In the genomic region with DNA sequence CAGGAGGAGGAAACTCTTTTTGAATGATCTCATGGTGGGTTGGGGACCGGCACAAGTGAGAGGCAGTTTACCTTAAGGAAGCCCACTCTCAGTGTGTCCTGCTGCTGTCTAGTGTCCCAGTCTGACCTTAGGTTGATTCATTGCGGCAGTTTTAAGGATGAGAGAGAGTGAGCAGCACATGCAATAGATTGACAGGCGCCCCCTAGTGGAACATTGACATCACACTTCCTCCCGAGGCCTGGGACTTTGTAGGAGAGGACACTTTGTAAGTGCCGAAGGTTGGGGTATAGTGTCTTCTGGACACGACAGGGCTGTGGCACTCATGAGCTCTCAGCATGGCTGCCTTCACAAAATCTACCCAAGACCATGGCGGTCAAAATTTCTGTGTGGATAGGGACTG, we compare ENCODE assay signal across 10 mouse cellular contexts.
A peak's percentile ranks its signal among the peaks of the same experiment; 100 is the strongest.
DNase-seq lines count a peak whose midpoint lies in the region; ATAC-seq and TF ChIP-seq lines count a peak whose summit lies in the region.
"Had no signal": no experiment of that assay in that cellular context is flagged by ENCODE, and none has a peak within 500 bp of the region (broad histone marks: within the 10 kb centered on the region; RNA-seq: fewer than 3 reads in every experiment).

No protein-coding gene starts in this region.

- no peak overlapping the region for H3K4me3 ChIP-seq in forebrain, postnatal 0 days (ENCODE audit: low read depth, low read length)
- H3K4me3 ChIP-seq in forebrain, embryonic 12.5 days (replicated peaks): no peak overlapping the region
- H3K4me3 ChIP-seq in lung, embryonic 14.5 days (ENCODE audit: low read depth, low read length): no peak overlapping the region
- H3K4me3 ChIP-seq in hindbrain, embryonic 10.5 days: no peak overlapping the region
- H3K4me3 ChIP-seq: hindbrain, embryonic 15.5 days; liver, embryonic 13.5 days had no signal

- no peak overlapping the region for H3K27ac ChIP-seq in forebrain, postnatal 0 days (ENCODE audit: low read depth, low read length)
- no peak overlapping the region for H3K27ac ChIP-seq in forebrain, embryonic 12.5 days
- H3K27ac ChIP-seq in lung, embryonic 14.5 days (ENCODE audit: low read depth): no peak overlapping the region
- no peak overlapping the region for H3K27ac ChIP-seq in hindbrain, embryonic 10.5 days
- H3K27ac ChIP-seq: hindbrain, embryonic 15.5 days; liver, embryonic 13.5 days had no signal

- H3K36me3 ChIP-seq in forebrain, postnatal 0 days (ENCODE audit: insufficient read depth): no peaks in the 10 kb centered on the region
- H3K36me3 ChIP-seq in forebrain, embryonic 12.5 days (replicated peaks): no peaks in the 10 kb centered on the region
- H3K36me3 ChIP-seq in lung, embryonic 14.5 days (ENCODE audit: insufficient read depth): no peaks in the 10 kb centered on the region
- no peaks in the 10 kb centered on the region for H3K36me3 ChIP-seq in hindbrain, embryonic 10.5 days
- H3K36me3 ChIP-seq: hindbrain, embryonic 15.5 days; liver, embryonic 13.5 days had no signal

- peak; percentile 34; the same call in 1 of the 2 replicates for TF ChIP-seq CTCF in forebrain, postnatal 0 days (IDR thresholded peaks at IDR 0.05; ENCODE audit: low read depth)
- peak; percentile 35 for TF ChIP-seq CTCF in lung, embryonic 14.5 days (IDR thresholded peaks at IDR 0.05; ENCODE audit: low read depth)

- no peak for ATAC-seq in forebrain, postnatal 0 days
- no peak for ATAC-seq in forebrain, embryonic 12.5 days (ENCODE audit: low FRiP score)
- ATAC-seq in lung, embryonic 14.5 days (ENCODE audit: insufficient read depth): no peak

- H3K4me2 ChIP-seq in forebrain, postnatal 0 days (ENCODE audit: low read depth): no peak overlapping the region
- no peak overlapping the region for H3K4me2 ChIP-seq in forebrain, embryonic 12.5 days
- no peak overlapping the region for H3K4me2 ChIP-seq in lung, embryonic 14.5 days
- H3K4me2 ChIP-seq: hindbrain, embryonic 15.5 days; liver, embryonic 13.5 days had no signal

- H3K27me3 ChIP-seq in forebrain, postnatal 0 days (ENCODE audit: insufficient read depth, low read length): peaks cover 4% of the 10 kb centered on the region; the same call in 1 of the 2 replicates
- H3K27me3 ChIP-seq in forebrain, embryonic 12.5 days: peaks cover 13% of the 10 kb centered on the region
- no peaks in the 10 kb centered on the region for H3K27me3 ChIP-seq in lung, embryonic 14.5 days (ENCODE audit: insufficient read depth, low read length)
- H3K27me3 ChIP-seq in hindbrain, embryonic 10.5 days (ENCODE audit: insufficient read depth, poor library complexity, severe bottlenecking): peaks cover 1% of the 10 kb centered on the region
- H3K27me3 ChIP-seq: hindbrain, embryonic 15.5 days; liver, embryonic 13.5 days had no signal

- H3K9ac ChIP-seq in forebrain, postnatal 0 days: no peak overlapping the region
- H3K9ac ChIP-seq in forebrain, embryonic 12.5 days: no peak overlapping the region
- H3K9ac ChIP-seq in lung, embryonic 14.5 days: no peak overlapping the region
- H3K9ac ChIP-seq: hindbrain, embryonic 15.5 days; liver, embryonic 13.5 days had no signal

- WGBS in forebrain, postnatal 0 days: 63% methylated on average over 7 of the region's 7 CpGs
- WGBS in forebrain, embryonic 12.5 days: 62% methylated on average over 7 of the region's 7 CpGs
- 58% methylated on average over 7 of the region's 7 CpGs for WGBS in lung, embryonic 14.5 days
- WGBS in hindbrain, embryonic 10.5 days: 66% methylated on average over 7 of the region's 7 CpGs

- no peak for DNase-seq in forebrain, postnatal 0 days
- DNase-seq in lung, embryonic 14.5 days: peak; percentile 28
- DNase-seq in lung, adult 18-20 months: no peak
- DNase-seq in brain, adult 2 months (ENCODE audit: low read depth, low spot score): peak; percentile 47
- peak; percentile 6 for DNase-seq in thymus, postnatal 0 days (ENCODE audit: low spot score)
- no peak for DNase-seq in ovary, postnatal 36 days (ENCODE audit: low spot score)
- DNase-seq in hindbrain, embryonic 10.5 days (ENCODE audit: low spot score): no peak
- DNase-seq: liver, embryonic 13.5 days had no signal

- no peaks in the 10 kb centered on the region for H3K9me3 ChIP-seq in forebrain, postnatal 0 days (ENCODE audit: low read length)
- H3K9me3 ChIP-seq in forebrain, embryonic 12.5 days: no peaks in the 10 kb centered on the region
- H3K9me3 ChIP-seq in lung, embryonic 14.5 days (ENCODE audit: low read depth, low read length): no peaks in the 10 kb centered on the region
- no peaks in the 10 kb centered on the region for H3K9me3 ChIP-seq in hindbrain, embryonic 10.5 days
- H3K9me3 ChIP-seq: hindbrain, embryonic 15.5 days; liver, embryonic 13.5 days had no signal

- H3K4me1 ChIP-seq in forebrain, postnatal 0 days (ENCODE audit: insufficient read depth): no peaks in the 10 kb centered on the region
- no peaks in the 10 kb centered on the region; the same call in 1 of the 2 replicates for H3K4me1 ChIP-seq in forebrain, embryonic 12.5 days
- H3K4me1 ChIP-seq in lung, embryonic 14.5 days (ENCODE audit: insufficient read depth): no peaks in the 10 kb centered on the region
- H3K4me1 ChIP-seq in hindbrain, embryonic 10.5 days (replicated peaks): peaks cover 8% of the 10 kb centered on the region
- H3K4me1 ChIP-seq: liver, embryonic 13.5 days had no signal

Comparison
In these comparisons a context has a peak if more than half of its experiments do, and no peak if none do; other contexts are left out.
1. DNase-seq: peak in lung, embryonic 14.5 days (single experiment), brain, adult 2 months (single experiment) and thymus, postnatal 0 days (single experiment); none in forebrain, postnatal 0 days (single experiment), lung, adult 18-20 months (0 of 2), ovary, postnatal 36 days (single experiment) and hindbrain, embryonic 10.5 days (single experiment).